Mouse (Mus musculus) MEL (cell line): ENCODE measurements at regions not wholly inside any gene's neighbourhood (a gene's known extent, or its start where the extent isn't known, plus 50 kb on each side); places are given as distances from the start of the nearest gene placed in this dataset.

Experiments
- DNase-seq: peaks from one replicate; pipeline ENCODE4 v3.0.0; 2011; ENCODE audit warnings: low read depth, low spot score
- H3K27ac ChIP-seq: 2 replicates; pipeline ENCODE4 v1.5.1; 2012; ENCODE audit warnings: low read depth, mild to moderate bottlenecking, control low read depth, low read length, moderate library complexity; ENCODE audit not compliant: control insufficient read depth
- H3K27me3 ChIP-seq, 2 experiments: fragments of 150-350 bp in 1 of 2; sonication (generic) in 1 of 2; 2 replicates each; pipeline ENCODE4 v1.6.1; 2012; ENCODE audit warnings: low read length in 2 of 2, mild to moderate bottlenecking in 2 of 2, improper control_type of control experiment in 1 of 2, moderate library complexity in 1 of 2; ENCODE audit not compliant: insufficient read depth in 2 of 2, control insufficient read depth in 1 of 2
- H3K36me3 ChIP-seq, 2 experiments: 2 replicates each; pipeline ENCODE4 v1.6.1; 2012 to 2014; ENCODE audit warnings: low read length in 2 of 2, improper control_type of control experiment in 1 of 2, inconsistent platforms in 1 of 2, mild to moderate bottlenecking in 1 of 2; ENCODE audit not compliant: insufficient read depth in 2 of 2, control insufficient read depth in 1 of 2
- H3K4me1 ChIP-seq, 2 experiments: fragments of 150-350 bp in 1 of 2; sonication (generic) in 1 of 2; 2 replicates each; pipeline ENCODE4 v1.6.1; 2012; ENCODE audit warnings: low read length in 2 of 2, improper control_type of control experiment in 1 of 2, mild to moderate bottlenecking in 1 of 2; ENCODE audit not compliant: insufficient read depth in 2 of 2, control insufficient read depth in 1 of 2
- H3K4me3 ChIP-seq, 2 experiments: fragments of 150-350 bp in 1 of 2; sonication (generic) in 1 of 2; 2 replicates each; pipeline ENCODE4 v1.5.1; 2012; ENCODE audit warnings: low read depth in 2 of 2, low read length in 2 of 2, mild to moderate bottlenecking in 2 of 2, moderate library complexity in 2 of 2, control low read depth in 1 of 2, improper control_type of control experiment in 1 of 2; ENCODE audit not compliant: control insufficient read depth in 1 of 2, insufficient read depth in 1 of 2
- H3K79me2 ChIP-seq: 2 replicates; pipeline ENCODE4 v1.6.1; 2012; ENCODE audit warnings: mild to moderate bottlenecking, low read length, moderate library complexity; ENCODE audit not compliant: control insufficient read depth, poor library complexity, insufficient read depth
- H3K9ac ChIP-seq: 2 replicates; pipeline ENCODE4 v1.6.1; 2012; ENCODE audit warnings: low read depth, mild to moderate bottlenecking, control low read depth, low read length, moderate library complexity; ENCODE audit not compliant: control insufficient read depth, poor library complexity, severe bottlenecking
- H3K9me3 ChIP-seq: fragments of 150-350 bp; sonication (generic); replicated peaks from 2 replicates; pipeline ENCODE4 v1.6.1; 2012; ENCODE audit warnings: mild to moderate bottlenecking, low read length, improper control_type of control experiment, moderate library complexity; ENCODE audit not compliant: insufficient read depth
- BHLHE40 ChIP-seq: IDR thresholded peaks from 2 replicates; pipeline ENCODE4 v1.6.1; 2012; ENCODE audit warnings: low read depth, mild to moderate bottlenecking, inconsistent platforms, low read length, improper control_type of control experiment, borderline replicate concordance
- CHD2 ChIP-seq: IDR thresholded peaks from 2 replicates; pipeline ENCODE4 v1.6.1; 2011; ENCODE audit warnings: low read length, improper control_type of control experiment
- GATA1 ChIP-seq: IDR thresholded peaks from 2 replicates; pipeline ENCODE4 v1.6.1; 2011; ENCODE audit warnings: low read depth, low read length, improper control_type of control experiment
- HCFC1 ChIP-seq: IDR thresholded peaks from 2 replicates; pipeline ENCODE4 v1.6.1; 2012; ENCODE audit warnings: low read depth, mild to moderate bottlenecking, inconsistent platforms, low read length, improper control_type of control experiment, moderate library complexity
- JUND ChIP-seq: IDR thresholded peaks from 2 replicates; pipeline ENCODE4 v1.6.1; 2011; ENCODE audit warnings: low read depth, mild to moderate bottlenecking, improper control_type of control experiment, low read length
- KAT2A ChIP-seq: conservative IDR thresholded peaks from 2 replicates; pipeline ENCODE4 v1.6.1; 2012; ENCODE audit warnings: low read depth, low read length, improper control_type of control experiment, inconsistent platforms
- MAZ ChIP-seq: IDR thresholded peaks from 2 replicates; pipeline ENCODE4 v1.6.1; 2012; ENCODE audit warnings: low read depth, mild to moderate bottlenecking, inconsistent platforms, low read length, improper control_type of control experiment
- MXI1 ChIP-seq: IDR thresholded peaks from 2 replicates; pipeline ENCODE4 v1.6.1; 2011; ENCODE audit warnings: mild to moderate bottlenecking, low read depth, low read length, improper control_type of control experiment
- MYB ChIP-seq: IDR thresholded peaks from 2 replicates; pipeline ENCODE4 v1.6.1; 2011; ENCODE audit warnings: mild to moderate bottlenecking, low read depth, low read length, improper control_type of control experiment
- NELFE ChIP-seq: IDR thresholded peaks from 2 replicates; pipeline ENCODE4 v1.6.1; 2011; ENCODE audit warnings: low read depth, low read length, improper control_type of control experiment
- NRF1 ChIP-seq: IDR thresholded peaks from 2 replicates; pipeline ENCODE4 v1.6.1; 2014; ENCODE audit warnings: low read depth, mild to moderate bottlenecking, inconsistent platforms, low read length, improper control_type of control experiment, moderate library complexity; ENCODE audit not compliant: poor library complexity, insufficient read depth, severe bottlenecking
- SMC3 ChIP-seq: IDR thresholded peaks from 2 replicates; pipeline ENCODE4 v1.6.1; 2011; ENCODE audit warnings: low read depth, low read length, improper control_type of control experiment
- TAL1 ChIP-seq: IDR thresholded peaks from 2 replicates; pipeline ENCODE4 v1.6.1; 2012; ENCODE audit warnings: mild to moderate bottlenecking, inconsistent platforms, low read length, moderate library complexity, mixed read lengths
- USF1 ChIP-seq: IDR thresholded peaks from 2 replicates; pipeline ENCODE4 v1.6.1; 2014; ENCODE audit warnings: low read depth, mild to moderate bottlenecking, inconsistent platforms, low read length, improper control_type of control experiment, moderate library complexity
- USF2 ChIP-seq, 2 experiments: IDR thresholded peaks; 2 replicates each; pipeline ENCODE4 v1.6.1; 2011 to 2012; ENCODE audit warnings: improper control_type of control experiment in 2 of 2, low read length in 2 of 2, borderline replicate concordance in 1 of 2, inconsistent platforms in 1 of 2, low read depth in 1 of 2, mild to moderate bottlenecking in 1 of 2; ENCODE audit not compliant: insufficient read depth in 1 of 2
- ZKSCAN1 ChIP-seq: IDR thresholded peaks from 2 replicates; pipeline ENCODE4 v1.6.1; 2012; ENCODE audit warnings: low read depth, mild to moderate bottlenecking, inconsistent platforms, low read length, improper control_type of control experiment, moderate library complexity
- ZMIZ1 ChIP-seq: IDR thresholded peaks from 2 replicates; pipeline ENCODE4 v1.6.1; 2012; ENCODE audit warnings: low read depth, mild to moderate bottlenecking, inconsistent platforms, low read length, improper control_type of control experiment, moderate library complexity
- ZNF384 ChIP-seq: IDR thresholded peaks from 2 replicates; pipeline ENCODE4 v1.6.1; 2012; ENCODE audit warnings: low read depth, mild to moderate bottlenecking, inconsistent platforms, low read length, improper control_type of control experiment

DNA sequence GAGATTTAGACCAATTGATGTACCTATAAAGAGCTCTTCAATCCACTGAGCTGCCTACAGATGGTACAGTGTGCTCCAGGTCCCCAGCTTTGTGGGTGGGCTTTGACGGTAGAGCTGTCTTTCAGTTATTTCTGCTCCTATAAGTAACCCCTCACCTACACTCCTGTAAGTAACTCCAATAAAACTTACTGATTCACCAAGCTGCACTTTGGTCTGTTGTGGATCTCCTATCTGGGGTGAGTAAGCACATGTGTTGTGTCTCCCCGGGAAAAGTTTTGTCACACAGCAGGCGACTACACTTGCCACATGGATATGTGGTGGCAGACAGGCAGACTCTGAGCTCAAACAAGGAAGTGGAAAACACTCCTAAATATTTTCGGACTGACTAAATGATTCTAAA is 70.4 kb upstream of the Tmem150c start:
- Histone ChIP-seq H3K9me3 (no peaks in the 10 kb centered on the region), H3K4me1 (0 out of 4 replicates have a peak, but pooled peaks cover 0 to 1% of the 10 kb centered on the region in 2 experiments), H3K79me2 (no peaks in the 10 kb centered on the region), H3K36me3 (no peaks in the 10 kb centered on the region), H3K4me3 (no peak overlapping the region), H3K9ac (no peak overlapping the region), H3K27me3 (no peaks in the 10 kb centered on the region), H3K27ac (no peak overlapping the region)
- DNase-seq: no peak
- TF ChIP-seq ZNF384: no peak
- TF ChIP-seq USF2 (IDR thresholded peaks at IDR 0.05; ENCODE audit: borderline replicate concordance in 1 of 2, insufficient read depth in 1 of 2, low read depth in 1 of 2, low read length in 2 of 2): no peak
- no peak for TF ChIP-seq TAL1
- no peak for TF ChIP-seq BHLHE40

DNA sequence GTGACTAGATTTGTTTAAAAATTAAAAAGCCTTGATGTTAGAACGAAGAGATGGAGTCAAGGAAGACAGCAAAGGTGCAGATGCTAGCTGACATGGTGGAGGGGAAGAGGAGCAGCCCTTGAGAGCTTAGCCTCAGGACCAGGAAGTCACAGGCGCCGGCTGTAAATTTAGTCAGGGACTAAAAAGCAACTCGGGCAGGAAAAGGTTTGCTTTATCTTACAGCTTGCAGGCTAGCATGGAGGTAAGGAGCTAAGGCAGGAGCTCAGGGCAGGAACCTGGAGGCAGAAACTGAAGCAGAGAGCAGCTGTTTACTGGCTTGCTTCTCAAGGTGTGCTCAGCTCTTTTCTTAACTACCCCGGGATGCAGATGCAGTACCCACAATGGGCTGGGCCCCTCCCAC is 68.3 kb upstream of the Tmem150c start:
- H3K9ac ChIP-seq: no peak overlapping the region
- H3K36me3 ChIP-seq: no peaks in the 10 kb centered on the region
- no peak overlapping the region for H3K27ac ChIP-seq
- H3K4me3 ChIP-seq: no peak overlapping the region
- H3K27me3 ChIP-seq: no peaks in the 10 kb centered on the region
- DNase-seq: no peak
- no peaks in the 10 kb centered on the region for H3K9me3 ChIP-seq
- no peak for TF ChIP-seq ZMIZ1
- no peak for TF ChIP-seq SMC3
- TF ChIP-seq TAL1: no peak
- TF ChIP-seq ZKSCAN1: no peak
- no peak for TF ChIP-seq JUND
- no peak for TF ChIP-seq CHD2
- TF ChIP-seq NRF1: no peak
- TF ChIP-seq NELFE: no peak
- TF ChIP-seq MAZ: no peak
- TF ChIP-seq USF1: no peak
- TF ChIP-seq GATA1: no peak
- no peak for TF ChIP-seq HCFC1
- TF ChIP-seq MYB: no peak
- TF ChIP-seq MXI1: no peak
- no peak for TF ChIP-seq KAT2A
- TF ChIP-seq, all 39 proteins: peak for 0
- Histone ChIP-seq H3K79me2 (no peaks in the 10 kb centered on the region), H3K4me1 (no peaks in the 10 kb centered on the region)
